Mouse (Mus musculus): ENCODE measurements around the gene Tmbim7.

GRCm38 (mm10) chr5:3632285-3632684, 18.7 kb upstream of the Tmbim7 start:
- TF ChIP-seq GATA1 (IDR thresholded peaks at IDR 0.05; ENCODE audit: borderline replicate concordance, low read length) (no peak), FLI1 (IDR thresholded peaks at IDR 0.05; ENCODE audit: low read length) (no peak)

Data from megakaryocyte, embryonic 14.5 days (primary cell).